Mouse (Mus musculus): ENCODE data around the gene Prrg2.

Gene Prrg2

GRCm38 (mm10) chr7:45056972-45057348, 5.5 kb downstream of the Prrg2 start:
- DNase-seq = no peak

DNA sequence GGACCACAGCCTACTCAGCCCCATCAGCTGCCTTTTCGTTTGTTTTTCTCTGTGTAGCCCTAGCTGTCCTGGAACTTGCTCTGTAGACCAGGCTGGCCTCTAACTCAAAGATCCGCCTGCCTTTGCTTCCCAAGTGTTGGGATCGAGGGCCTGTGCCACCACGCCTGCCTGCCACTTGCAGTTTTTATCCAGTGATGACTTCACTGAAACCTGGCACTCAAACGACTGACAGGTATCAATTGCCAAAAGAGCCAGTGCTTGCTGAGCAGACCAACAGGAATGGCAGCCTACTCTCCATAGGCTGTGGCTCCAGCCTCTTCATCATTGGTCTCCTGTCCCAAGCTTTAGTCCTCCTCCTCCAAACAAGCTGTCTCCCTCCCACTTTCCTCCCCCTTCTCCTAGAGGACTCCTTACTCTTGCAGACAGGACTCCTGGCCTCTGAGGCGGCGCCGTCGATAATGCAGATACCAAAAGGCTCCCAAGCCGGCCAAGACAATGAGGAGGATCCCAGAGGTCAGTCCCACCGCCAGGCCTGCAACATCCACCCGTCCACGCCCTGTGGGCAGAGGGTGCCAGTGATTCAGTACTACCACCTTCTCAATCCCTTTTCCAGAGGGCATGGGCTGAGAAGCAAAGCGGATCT, 6.0 kb downstream of the Prrg2 start:
- no peak for DNase-seq

- DNase-seq = peak; percentile 99
Measured at GRCm38 (mm10) chr7:45053931-45054510, 8.5 kb downstream of the Prrg2 start.

GRCm38 (mm10) chr7:45053117-45053930, 9.2 kb downstream of the Prrg2 start:
- peak; percentile 81 for DNase-seq

- no peak for DNase-seq
Measured at GRCm38 (mm10) chr7:45052862-45053116, 9.7 kb downstream of the Prrg2 start, which contains the start of gene Prr12. Prr12 (minus strand) TSS chr7:45052881.

GRCm38 (mm10) chr7:45052181-45052861, 10.2 kb downstream of the Prrg2 start:
- peak; percentile 50 for DNase-seq

DNA sequence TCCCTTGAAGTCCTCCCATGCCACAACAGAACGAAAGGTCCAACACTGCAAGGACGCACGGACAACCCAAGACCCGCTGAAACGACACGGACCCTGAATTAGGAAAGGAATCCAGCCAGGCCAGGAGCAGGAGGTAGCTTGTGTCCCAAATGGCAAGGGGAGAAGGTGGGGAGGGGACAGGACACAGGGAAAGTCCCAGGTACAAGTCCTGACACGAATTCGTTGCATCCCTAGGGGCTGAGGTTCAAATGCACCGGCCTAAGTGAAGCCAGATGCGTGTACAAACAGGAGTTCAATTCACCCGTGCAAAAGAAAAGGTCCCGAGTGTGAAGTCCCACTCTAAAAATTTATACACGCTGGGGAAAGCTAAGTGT, 10.9 kb downstream of the Prrg2 start:
- DNase-seq = no peak

GRCm38 (mm10) chr7:45050945-45051600, 11.4 kb downstream of the Prrg2 start:
- peak; percentile 88 for DNase-seq

DNA sequence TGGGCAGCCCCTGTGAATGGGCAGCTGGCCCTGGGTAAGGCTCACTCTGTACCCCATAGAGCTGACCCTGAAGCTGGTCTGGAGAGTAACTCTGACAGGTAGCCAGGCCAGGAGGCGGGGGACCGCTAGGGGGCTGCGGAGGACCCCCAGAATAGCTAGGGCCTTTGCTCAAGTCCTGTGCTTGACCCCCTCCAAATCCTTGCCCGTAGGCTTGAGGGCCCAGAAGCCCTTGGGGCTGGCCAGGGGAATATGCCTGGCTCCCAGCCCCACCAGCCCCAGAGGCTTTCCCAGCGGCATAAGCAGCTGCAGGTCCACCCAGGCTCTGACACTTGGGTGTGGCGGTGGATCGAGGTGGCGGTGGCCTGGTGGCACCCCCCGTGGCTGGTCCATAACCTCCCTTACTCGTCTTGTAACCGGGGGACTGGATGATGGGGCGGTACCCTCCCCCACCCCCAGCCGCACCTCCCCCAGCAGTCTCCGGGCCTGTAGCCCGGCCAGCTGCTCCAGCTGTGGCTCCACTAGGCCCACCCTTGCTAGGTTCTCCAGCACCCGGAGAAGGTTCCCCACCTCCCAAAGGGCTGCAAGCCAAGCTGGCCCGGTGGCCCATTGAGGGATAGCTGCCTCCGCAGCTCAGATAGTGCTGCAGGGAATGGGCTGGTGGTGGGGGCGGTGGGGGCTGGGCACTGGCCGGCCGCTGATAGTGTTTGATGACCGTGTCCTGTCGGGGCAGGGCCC, 13.4 kb downstream of the Prrg2 start:
- no peak for DNase-seq

DNA sequence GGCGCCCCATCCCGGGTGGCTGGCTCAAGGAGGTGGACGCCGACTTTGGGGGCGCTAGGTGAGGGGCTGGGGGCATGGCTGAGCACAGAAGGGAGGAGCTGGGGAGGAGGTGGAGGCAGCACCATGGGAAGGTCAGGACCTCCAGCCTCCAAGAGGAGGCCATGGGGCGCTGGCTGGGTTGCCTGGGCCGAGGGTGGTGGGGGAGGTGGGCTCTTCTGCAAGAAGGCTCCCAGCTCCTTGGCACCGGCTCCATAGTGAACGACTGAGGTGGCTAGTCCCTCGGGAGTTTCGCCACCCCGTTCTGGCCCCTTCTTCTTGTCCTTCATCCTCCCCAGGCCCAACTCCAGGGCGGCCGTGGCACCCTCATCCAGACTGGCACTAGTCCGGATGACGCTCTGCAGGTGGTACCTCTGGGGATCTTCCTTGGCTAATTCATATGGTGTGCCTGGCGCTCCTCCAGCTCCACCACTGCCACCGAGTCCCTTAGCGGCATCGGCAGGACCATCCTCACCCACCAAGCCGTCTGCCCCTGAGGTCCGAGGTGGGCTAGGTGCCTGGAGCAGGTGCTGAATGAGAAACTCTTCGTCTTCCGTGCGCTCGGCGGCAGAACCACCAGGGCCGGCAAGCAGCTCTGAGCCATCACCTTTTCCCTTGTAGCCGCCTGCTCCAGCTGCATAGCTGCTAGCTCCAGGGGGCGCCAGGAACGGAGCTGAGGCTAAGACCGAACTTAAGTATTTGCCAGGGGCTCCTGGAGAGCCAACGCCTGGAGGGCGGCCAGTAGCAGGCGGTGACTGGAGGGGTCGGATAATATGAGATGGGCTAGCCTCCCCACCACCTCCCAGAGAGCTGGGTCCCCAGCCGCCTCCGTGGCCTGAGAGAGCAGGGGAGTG, 14.2 kb downstream of the Prrg2 start:
- peak; percentile 7 for DNase-seq

- no peak for DNase-seq
Measured at GRCm38 (mm10) chr7:45047491-45047890, 15.0 kb downstream of the Prrg2 start.

GRCm38 (mm10) chr7:45046853-45047350, 15.6 kb downstream of the Prrg2 start:
- no peak for DNase-seq

DNA sequence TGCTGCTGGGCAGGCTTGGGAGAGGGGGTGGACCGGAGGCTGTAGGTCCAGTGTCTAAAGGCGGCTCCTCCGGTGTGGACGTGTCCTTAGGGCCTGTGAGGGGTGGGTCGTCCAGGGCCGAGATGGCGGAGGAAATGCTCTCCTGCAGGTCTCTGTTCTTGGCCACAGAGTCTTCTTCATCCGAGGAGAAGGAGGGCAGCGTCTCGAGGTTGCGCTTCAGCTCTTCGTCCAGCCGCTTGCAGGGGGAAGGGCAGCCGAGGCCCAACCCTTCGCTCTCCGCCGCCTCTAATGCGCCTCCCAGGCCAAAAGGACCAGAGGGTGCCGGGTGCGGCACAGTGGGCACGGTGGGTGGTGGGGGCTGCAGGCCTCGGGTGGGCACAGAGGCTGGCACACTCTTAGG, 16.7 kb downstream of the Prrg2 start:
- DNase-seq = no peak

GRCm38 (mm10) chr7:45043307-45043706, 19.2 kb downstream of the Prrg2 start:
- no peak for DNase-seq

GRCm38 (mm10) chr7:45040851-45041250, 21.6 kb downstream of the Prrg2 start:
- no peak for DNase-seq

DNA sequence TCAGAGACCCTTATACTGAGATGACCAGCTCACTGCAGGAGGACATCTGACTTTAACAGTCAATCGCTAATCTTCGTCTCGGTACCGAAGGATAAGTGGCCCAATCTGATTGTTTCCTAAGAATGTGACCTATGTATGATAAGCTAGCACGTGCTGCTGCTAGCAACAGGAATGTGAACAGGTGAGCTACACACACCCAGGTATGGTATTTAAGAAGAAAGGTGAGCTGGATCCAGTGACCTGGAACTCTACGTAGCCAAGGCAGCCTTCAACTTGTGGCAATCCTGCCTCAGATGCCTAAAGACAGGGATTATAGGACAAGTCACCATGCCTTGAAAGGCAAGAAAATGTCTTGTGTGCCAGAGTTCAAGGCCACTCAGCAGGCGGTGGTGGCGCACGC, 24.1 kb downstream of the Prrg2 start:
- no peak for DNase-seq

DNA sequence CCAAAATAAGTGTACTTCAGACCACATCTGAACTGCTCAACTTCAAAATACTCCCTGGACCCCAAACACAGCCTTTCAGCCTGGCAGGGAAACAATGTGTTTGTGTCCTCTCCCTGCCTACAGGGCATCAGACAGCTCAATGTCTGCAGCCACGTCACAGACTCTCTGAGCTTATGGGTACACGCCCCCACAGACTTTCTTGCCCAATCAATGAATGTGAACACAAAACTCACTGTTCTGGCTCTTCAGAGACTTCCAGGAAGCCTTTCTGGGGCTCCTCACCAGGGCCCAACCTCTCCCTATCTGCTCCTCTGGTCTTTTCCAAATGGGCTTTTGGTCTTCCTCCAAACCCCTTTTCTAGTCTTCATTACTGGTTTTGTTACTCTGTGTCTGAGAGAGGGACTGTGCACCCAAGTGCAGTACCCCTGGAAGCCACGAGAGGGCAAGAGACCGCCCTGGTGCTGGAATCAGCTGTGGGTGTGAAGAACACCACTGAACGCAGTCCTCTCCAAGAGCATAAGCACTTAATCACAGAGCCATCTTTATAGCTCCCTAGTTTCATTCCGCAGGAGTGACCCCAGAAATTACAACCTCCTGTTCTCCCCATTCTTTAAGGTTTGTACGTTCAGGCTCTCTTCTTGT, 24.6 kb downstream of the Prrg2 start:
- DNase-seq = peak; percentile 84

GRCm38 (mm10) chr7:45036702-45037101, 25.8 kb downstream of the Prrg2 start:
- DNase-seq = no peak

GRCm38 (mm10) chr7:45035631-45036030, 26.8 kb downstream of the Prrg2 start:
- DNase-seq = no peak

DNA sequence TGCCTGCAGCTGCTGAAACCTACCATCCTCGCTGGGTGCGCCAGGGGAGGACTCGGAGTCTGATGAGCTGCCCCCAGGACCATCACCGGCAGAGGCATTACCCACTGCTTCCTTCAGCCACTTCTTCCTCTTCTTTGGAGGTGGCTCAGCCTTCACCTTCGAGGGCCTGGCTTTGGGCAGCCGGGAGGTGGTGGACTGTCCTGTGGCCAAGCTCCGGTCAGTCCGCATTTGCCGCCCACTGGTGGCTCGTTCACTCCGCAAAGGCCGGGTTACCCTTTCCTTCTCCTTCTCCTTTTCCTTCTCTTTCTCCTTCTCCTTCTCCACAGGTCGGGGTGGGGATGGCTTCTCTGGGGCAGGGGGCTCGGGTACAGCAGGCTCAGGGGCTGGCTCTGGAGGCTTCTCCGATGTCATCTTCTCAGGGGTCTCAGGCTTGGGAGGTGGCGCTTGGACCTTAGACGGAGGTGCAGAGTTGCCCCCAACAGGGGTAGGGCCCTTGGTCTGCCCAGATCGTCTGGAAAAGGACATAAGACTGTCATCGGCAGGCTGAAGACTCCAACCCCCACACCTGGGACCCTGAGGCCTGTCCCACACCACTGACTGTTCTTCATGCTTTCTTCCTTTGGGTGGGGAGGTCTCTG, 28.6 kb downstream of the Prrg2 start:
- no peak for DNase-seq
